Mouse (Mus musculus): ENCODE data around the gene Gm5108.

DNA sequence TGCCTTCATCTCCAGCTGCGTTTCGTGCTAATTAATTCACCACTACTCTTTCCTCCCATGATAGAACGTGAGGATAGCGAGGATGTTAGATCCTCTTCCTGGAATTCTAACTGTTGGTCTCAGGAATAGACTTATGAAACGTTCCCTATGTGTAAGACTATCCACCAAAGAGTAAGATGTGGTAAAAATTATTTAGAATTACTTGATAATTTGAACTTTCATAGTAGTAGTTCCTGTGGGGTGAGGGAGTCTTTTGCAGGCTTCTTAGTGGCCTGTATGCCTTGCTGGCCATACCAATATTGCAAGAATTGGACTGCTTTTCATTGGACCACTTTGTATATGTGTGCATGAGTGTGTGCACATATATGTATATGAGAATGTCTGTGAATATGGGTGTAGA is 4.9 kb downstream of the Gm5108 start, which contains the start of gene Gm21905:
- TF ChIP-seq EP300 (IDR thresholded peaks at IDR 0.05) (no peak), CTCF (IDR thresholded peaks at IDR 0.05) (no peak)
